Mouse (Mus musculus) erythroblast, embryonic 14.5 days (primary cell): Measurements from ENCODE around the gene Olfr111. TPM values are rescaled to one million over a fixed set of nuclear protein-coding genes. Genes with fewer than 3 reads are reported as not detected.
"Not testable (repeated sequence)": the region's sequence is repeated elsewhere in the genome, so short reads cannot be mapped to it uniquely, and the experiment has no call there.

ENCODE experiments used
- H3K27me3 ChIP-seq: 2 replicates; pipeline ENCODE4 v1.6.1; 2012; ENCODE audit warnings: inconsistent platforms; ENCODE audit not compliant: control insufficient read depth
- H3K36me3 ChIP-seq: 2 replicates; pipeline ENCODE4 v1.6.1; 2012; ENCODE audit warnings: mild to moderate bottlenecking, inconsistent platforms; ENCODE audit not compliant: control insufficient read depth
- H3K4me1 ChIP-seq: 2 replicates; pipeline ENCODE4 v1.6.1; 2012; ENCODE audit warnings: inconsistent platforms; ENCODE audit not compliant: control insufficient read depth
- H3K4me3 ChIP-seq: replicated peaks from 2 replicates; pipeline ENCODE3; 2012; ENCODE audit warnings: moderate library complexity, mild to moderate bottlenecking, inconsistent platforms
- H3K9me3 ChIP-seq: 2 replicates; pipeline ENCODE4 v1.6.1; 2012; ENCODE audit warnings: low read length, inconsistent platforms, mixed read lengths; ENCODE audit not compliant: control insufficient read depth
- GATA1 ChIP-seq: IDR thresholded peaks from 2 replicates; pipeline ENCODE4 v1.6.1; 2012; ENCODE audit warnings: low read length, inconsistent platforms, mixed read lengths
- TAL1 ChIP-seq: IDR thresholded peaks from 3 replicates; pipeline ENCODE4 v1.6.1; 2012; ENCODE audit warnings: low read length, inconsistent platforms, mixed read lengths
- polyA plus RNA-seq: library from polyadenylated mRNA; stranded (reverse); fragments of >175 nt; gene quantifications from 2 replicates; pipeline ENCODE4 v1.2.3, GENCODE M21; 2012

The Olfr111 gene
- polyA plus RNA-seq = not detected in 2 replicates

DNA sequence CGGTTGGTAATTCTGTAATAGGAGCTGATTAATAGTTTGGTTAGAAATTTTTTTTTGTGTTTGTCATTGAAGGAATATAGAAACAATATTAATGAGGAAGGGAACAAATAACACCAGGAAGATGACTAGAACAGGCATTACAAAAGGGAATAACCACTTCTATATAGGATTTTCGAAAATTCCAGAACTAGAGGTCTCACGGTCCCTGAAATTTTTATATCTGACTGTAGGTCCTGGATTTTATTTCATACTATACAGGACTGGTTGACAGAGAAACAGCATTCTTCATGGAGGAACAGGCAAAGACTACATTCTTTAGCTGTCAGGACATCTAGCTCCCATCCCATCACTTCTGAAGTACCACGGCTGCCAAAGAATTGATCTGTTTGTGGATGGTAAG, at the start of gene Olfr111:
TSS of gene Olfr111 (plus strand) at position 301 of the 400 bp plus-strand sequence.
- Histone ChIP-seq H3K9me3 (peaks cover 4% of the 10 kb centered on the region), H3K27me3 (no peaks in the 10 kb centered on the region), H3K4me3 (no peak within 1 kb of the TSS), H3K4me1 (no peaks in the 10 kb centered on the region), H3K36me3 (no peaks in the 10 kb centered on the region)
- no peak for TF ChIP-seq GATA1
- TF ChIP-seq TAL1 = no peak

DNA sequence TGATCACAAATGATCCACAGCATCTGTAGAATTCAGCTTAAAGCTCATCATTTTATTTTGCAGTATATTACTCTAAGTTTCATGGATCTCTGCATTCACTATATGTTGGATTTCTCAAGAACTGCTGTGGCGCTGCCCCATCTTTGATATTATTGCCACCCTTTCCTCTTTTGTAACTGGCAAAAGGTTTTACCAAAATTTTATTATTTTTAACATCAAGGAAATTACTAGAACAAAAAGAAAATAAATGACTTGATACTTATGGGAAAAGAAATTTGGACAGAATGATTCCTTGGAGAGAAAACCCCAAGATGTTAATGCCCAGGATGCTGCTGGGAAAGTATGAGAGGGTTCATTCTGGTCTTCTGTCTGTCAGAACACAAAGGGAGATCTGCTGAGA, 49.2 kb upstream of the Olfr111 start, which contains the start of gene Olfr109:
TSS of gene Olfr109 (plus strand) at position 301 of the 400 bp plus-strand sequence.
- no peaks in the 10 kb centered on the region for H3K27me3 ChIP-seq
- H3K4me1 ChIP-seq = no peaks in the 10 kb centered on the region

DNA sequence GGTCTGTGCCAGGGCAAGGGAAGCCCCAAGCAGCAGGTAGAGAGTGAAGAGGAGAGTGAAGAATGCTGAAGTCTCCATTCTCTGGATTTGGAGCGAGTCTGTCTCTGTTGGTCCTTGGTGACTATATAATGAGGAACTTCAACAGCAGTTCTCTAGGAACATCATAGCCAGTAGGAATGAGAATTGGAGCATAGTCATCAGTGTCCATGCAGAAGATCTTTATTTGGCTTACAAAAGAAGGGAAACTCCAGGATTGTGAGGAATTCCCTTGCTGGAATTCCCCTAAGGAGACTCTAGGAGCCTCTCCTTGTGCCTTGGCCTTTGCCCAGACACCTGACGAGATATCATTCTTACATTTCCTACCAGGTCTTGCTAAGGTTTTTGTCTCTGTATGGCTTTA, 24.4 kb upstream of the Olfr111 start, which contains the start of gene H2-M2:
TSS of gene H2-M2 (minus strand) at position 101 of the 400 bp plus-strand sequence.
- H3K4me1 ChIP-seq = no peaks in the 10 kb centered on the region
- H3K36me3 ChIP-seq = no peaks in the 10 kb centered on the region
- TF ChIP-seq GATA1 (no peak), TAL1 (no peak)
- H3K27me3 ChIP-seq = no peaks in the 10 kb centered on the region
- H3K9me3 ChIP-seq = peaks cover 12% of the 10 kb centered on the region
- no peak within 1 kb of the TSS for H3K4me3 ChIP-seq

More for the DNA sequence above, 49.2 kb upstream of the Olfr111 start, which contains the start of gene Olfr109:
- Histone ChIP-seq H3K36me3 (no peaks in the 10 kb centered on the region), H3K9me3 (no peaks in the 10 kb centered on the region), H3K4me3 (no peak within 1 kb of the TSS)
- TF ChIP-seq TAL1 (no peak), GATA1 (no peak)

DNA sequence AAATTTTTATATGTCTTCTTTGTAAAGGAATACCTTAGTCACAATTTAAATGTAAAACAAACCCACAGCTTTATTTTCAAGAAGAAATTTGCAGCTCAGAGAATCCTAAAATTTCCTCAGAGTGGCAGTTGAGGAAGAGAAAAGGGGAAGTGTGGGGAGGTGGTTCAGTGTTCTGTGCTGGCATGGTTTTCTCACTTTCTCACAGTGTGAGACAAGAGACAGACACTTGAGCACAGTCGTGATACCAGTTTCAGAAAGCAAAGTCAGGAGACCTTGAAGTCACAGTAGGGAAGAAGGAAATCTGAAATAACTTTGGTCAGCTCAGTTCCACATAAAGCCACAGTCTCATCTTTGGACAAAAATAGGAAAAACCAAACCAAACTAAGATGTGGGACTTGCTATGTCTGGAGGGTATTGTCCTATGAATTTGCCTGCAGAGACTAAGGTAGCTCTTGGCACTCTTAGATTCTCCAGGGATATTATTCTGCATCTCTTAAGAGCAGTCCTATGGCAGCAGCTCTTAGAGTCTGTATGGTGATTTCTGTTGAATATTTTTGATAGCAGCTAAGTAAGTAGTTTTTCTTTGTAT, 15.8 kb upstream of the Olfr111 start, which contains the start of gene Olfr110:
TSS of gene Olfr110 (plus strand) at position 539 of the 589 bp plus-strand sequence.
- TF ChIP-seq GATA1 = no peak
- no peak for TF ChIP-seq TAL1
- Histone ChIP-seq H3K4me3 (no peak within 1 kb of the TSS), H3K36me3 (no peaks in the 10 kb centered on the region), H3K27me3 (no peaks in the 10 kb centered on the region), H3K4me1 (no peaks in the 10 kb centered on the region), H3K9me3 (no peaks in the 10 kb centered on the region; the same call in none of the 2 replicates)

DNA sequence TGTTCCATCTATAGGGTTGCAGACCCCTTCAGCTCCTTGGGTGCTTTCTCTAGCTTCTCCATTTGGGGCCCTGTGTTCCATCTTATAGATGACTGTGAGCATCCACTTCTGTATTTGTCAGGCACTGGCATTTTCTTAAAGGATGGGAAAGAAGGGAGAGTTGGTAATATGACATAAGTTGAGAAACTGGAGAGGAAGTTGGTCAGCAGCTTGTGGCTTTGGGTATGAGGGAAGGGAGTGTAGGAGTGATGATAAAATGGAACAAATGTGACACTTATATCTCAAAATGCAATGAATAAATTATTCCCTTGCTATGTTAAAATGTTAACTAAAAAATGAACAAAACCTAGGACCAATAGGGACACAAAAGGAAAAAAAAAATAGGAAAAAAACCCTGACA, 16.8 kb downstream of the Olfr111 start:
- not testable (repeated sequence) for H3K4me3 ChIP-seq, H3K36me3 ChIP-seq, H3K27me3 ChIP-seq, H3K4me1 ChIP-seq, H3K9me3 ChIP-seq

DNA sequence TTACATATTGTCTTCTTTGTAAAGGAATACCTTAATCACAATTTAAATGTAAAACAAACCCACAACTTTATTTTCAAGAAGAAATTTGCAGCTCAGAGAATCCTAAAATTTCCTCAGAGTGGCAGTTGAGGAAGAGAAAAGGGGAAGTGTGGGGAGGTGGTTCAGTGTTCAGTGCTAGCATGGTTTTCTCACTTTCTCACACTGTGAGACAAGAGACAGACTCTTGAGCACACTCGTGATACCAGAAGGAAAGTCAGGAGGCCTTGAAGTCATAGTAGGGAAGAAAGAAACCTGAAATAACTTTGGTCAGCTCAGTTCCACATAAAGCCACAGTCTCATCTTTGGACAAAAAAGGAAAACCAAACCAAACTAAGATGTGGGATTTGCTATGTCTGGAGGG, 17.6 kb downstream of the Olfr111 start:
- not testable (repeated sequence) for H3K36me3 ChIP-seq, H3K4me3 ChIP-seq, H3K9me3 ChIP-seq, H3K27me3 ChIP-seq, H3K4me1 ChIP-seq

DNA sequence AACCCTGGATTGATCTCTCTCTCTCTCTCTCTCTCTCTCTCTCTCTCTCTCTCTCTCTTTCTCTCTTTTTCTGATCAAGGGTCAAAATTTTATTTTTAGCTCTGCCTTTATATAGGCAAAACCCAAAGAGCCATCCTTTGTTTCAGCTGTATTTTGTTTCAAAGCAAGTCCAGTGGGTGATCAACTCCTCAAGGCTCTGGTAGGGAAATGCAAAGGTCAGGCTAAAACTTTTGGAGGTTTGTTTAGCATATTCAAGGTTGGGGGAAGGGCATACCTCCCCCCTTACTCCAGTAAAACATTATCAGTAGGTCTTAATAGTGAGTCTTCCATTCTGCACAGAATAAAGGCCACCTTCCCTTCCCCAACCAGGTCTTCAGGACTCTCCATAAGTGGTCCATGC, 27.3 kb downstream of the Olfr111 start:
- no peaks in the 10 kb centered on the region for H3K9me3 ChIP-seq
- H3K4me1 ChIP-seq = no peaks in the 10 kb centered on the region
- TF ChIP-seq GATA1 = no peak
- no peak for TF ChIP-seq TAL1
- H3K4me3 ChIP-seq = no peak overlapping the region
- H3K27me3 ChIP-seq = no peaks in the 10 kb centered on the region
- H3K36me3 ChIP-seq = no peaks in the 10 kb centered on the region

DNA sequence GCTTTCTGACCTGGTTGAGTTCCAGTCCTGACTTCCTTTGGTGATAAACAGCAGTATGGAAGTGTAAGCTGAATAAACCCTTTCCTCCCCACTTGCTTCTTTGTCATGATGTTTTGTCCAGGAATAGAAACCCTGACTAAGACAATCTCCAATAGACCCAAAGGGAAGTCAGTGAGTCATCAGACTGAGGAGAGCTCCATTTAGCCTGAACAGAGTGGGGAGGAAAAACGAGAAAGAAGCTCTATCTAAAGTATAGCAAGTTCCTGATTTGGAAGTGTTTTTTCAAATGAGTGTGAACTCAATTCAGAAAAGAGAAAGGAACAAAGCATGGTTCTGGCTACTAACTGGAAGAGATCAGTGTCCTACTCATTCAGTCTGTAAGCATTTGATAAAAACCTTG, 30.6 kb downstream of the Olfr111 start:
- H3K36me3 ChIP-seq, H3K4me3 ChIP-seq, H3K27me3 ChIP-seq, H3K9me3 ChIP-seq, H3K4me1 ChIP-seq: not testable (repeated sequence)

DNA sequence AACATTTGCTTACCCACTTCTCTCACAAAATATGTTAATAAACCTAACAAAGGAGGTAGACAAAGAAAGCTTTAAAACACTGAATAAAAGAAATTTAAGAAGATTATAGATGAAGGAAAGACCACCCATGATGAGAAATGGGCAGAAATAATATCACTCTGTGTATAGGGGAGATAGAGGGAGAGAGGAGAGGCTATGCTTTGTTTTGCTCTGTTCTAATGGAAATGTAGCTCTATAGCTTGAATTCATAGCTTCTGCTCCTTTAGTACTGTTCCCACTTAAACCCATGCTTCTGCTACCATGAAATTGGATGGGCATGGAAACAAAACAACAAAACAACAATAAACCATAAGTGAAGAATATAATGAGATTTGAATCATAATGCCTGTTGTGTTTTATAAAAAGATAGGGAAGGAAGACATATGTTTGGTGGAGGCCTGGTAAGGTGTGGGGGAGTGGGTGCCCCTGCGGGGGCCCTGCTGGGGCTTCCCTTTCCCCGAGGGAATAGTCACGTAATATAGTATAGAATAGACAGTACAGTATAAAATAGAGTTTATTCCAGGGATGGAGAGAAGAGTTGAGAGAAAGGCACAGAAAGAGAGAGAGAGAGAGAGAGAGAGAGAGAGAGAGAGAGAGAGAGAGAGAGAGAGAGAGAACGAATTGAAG, 33.8 kb downstream of the Olfr111 start:
- Histone ChIP-seq H3K4me1 (no peaks in the 10 kb centered on the region), H3K27me3 (no peaks in the 10 kb centered on the region), H3K4me3 (no peak overlapping the region), H3K36me3 (no peaks in the 10 kb centered on the region), H3K9me3 (no peaks in the 10 kb centered on the region)
- TF ChIP-seq GATA1 (no peak), TAL1 (no peak)

DNA sequence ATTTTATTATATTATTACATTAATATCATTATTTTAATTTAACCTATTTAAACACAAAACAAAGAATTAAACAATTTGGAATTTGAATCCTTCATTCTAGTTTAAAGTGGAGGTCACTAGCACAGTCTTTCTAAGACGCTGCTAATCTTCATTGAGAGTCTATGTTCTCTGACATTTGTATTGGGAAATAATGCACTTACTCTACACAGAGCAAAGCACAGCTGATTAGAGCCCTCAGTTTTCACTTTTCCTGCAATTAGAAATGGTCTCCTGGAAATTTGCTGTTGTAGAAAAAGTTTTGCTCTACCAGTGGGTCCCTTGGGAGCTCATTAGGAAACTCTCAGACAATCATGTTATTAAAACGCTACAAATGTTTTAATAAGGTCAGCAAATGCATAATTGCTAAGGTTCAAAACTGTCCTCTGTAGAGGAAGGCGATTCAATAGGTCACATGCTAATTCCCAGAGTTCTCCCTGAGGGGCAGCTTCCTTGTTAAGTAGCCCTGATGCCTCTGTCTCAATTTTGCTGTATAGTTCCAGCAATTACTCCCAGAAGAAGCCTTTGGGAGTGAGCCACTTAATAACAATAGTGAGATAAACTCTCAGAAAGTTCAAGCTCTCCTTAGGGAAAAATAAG, 36.1 kb downstream of the Olfr111 start:
- Histone ChIP-seq H3K36me3 (no peaks in the 10 kb centered on the region), H3K9me3 (no peaks in the 10 kb centered on the region), H3K4me1 (no peaks in the 10 kb centered on the region), H3K27me3 (no peaks in the 10 kb centered on the region), H3K4me3 (no peak overlapping the region)
- TF ChIP-seq TAL1 (no peak), GATA1 (no peak)
